Mouse (Mus musculus) Muller cell, postnatal 12 days (primary cell): ENCODE results near the gene Gm5089.
"Not testable (repeated sequence)": the region's sequence is repeated elsewhere in the genome, so short reads cannot be mapped to it uniquely, and the experiment has no call there.

ENCODE experiments used
- DNase-seq: peaks from one replicate; pipeline ENCODE4 v3.0.0-alpha.2; 2015; ENCODE audit errors: inconsistent ontology term

Gm5089 gene

GRCm38 (mm10) chr14:122463734-122464341, 12.9 kb upstream of the Gm5089 start:
- peak; percentile 90 for DNase-seq

DNA sequence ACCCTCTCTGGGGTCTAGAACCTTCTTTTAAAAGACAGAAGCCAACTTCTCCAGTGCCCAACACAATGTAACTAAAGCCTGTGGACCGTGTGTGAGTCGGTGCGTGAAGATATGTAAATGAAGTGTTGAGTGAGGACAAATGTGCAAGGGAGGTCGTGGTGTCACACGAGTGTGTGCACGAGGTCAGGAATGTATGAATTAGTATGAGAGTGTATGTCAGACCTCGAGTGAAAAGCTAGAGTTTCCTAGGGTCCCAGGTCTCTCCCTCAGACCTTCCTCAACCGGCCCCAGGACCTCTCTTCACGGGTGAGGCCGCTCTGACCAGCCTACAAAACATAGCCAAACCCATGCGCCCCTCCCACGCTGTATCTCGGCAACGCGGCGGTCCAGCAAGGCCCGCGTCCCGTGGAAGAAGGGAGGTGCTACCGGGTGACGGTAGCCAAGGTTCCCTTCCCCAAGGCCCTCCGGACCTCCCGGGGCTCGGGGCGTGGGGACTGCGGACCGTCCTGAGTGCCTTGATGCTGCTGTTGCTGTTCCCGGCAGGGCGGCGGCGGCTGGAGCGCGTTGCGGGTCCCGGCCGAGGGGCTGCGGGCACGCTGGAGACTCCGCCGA, 12.3 kb upstream of the Gm5089 start:
- DNase-seq = peak; percentile 70

- no peak for DNase-seq
These were observed 11.8 kb upstream of the Gm5089 start for GRCm38 (mm10) chr14:122462689-122463079.

DNA sequence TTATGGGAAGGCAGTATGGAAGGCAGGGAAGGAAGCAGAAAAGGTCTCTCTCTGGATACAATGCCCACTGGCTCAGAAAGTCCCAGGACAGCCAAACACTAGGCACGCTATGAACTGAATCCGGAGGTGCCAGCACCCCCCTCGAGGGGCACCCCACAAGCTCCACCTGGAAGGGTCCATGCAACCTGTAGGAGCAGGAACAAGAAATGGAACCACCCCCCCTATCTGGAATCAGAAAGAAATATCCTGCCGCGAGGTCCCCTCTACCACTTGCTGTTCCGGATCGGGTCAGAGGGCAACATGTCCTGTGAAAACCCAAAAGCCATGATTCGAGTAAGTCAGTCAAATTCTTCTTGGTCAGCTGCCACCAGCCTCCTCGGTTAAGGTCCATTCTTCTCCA, 11.1 kb upstream of the Gm5089 start:
- no peak for DNase-seq

DNA sequence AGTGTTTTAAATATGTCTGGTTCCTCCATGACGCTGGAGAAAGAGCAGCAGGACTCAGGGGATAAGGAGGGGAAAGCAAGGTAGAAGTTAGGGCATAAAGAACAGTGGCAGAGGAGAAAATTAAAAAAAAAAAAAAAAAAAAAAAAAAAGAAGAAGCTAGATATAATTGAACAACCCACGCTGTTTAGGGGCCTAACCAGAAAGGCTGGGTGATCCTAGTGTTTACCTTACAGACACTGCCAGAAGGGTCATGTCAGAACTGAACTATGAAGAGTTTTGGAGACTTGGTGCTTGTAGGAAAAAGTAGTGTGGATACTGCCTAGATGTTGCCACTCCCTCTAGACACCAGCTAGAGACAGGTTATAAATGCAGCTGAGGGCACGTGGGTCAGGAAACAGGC, 10.6 kb upstream of the Gm5089 start:
- DNase-seq = no peak

GRCm38 (mm10) chr14:122460226-122460625, 9.3 kb upstream of the Gm5089 start:
- DNase-seq = no peak

GRCm38 (mm10) chr14:122459776-122460175, 8.9 kb upstream of the Gm5089 start:
- no peak for DNase-seq

- DNase-seq = not testable (repeated sequence)
These were observed 8.4 kb upstream of the Gm5089 start for GRCm38 (mm10) chr14:122459332-122459731.

GRCm38 (mm10) chr14:122455562-122455958, 4.6 kb upstream of the Gm5089 start:
- no peak for DNase-seq

DNA sequence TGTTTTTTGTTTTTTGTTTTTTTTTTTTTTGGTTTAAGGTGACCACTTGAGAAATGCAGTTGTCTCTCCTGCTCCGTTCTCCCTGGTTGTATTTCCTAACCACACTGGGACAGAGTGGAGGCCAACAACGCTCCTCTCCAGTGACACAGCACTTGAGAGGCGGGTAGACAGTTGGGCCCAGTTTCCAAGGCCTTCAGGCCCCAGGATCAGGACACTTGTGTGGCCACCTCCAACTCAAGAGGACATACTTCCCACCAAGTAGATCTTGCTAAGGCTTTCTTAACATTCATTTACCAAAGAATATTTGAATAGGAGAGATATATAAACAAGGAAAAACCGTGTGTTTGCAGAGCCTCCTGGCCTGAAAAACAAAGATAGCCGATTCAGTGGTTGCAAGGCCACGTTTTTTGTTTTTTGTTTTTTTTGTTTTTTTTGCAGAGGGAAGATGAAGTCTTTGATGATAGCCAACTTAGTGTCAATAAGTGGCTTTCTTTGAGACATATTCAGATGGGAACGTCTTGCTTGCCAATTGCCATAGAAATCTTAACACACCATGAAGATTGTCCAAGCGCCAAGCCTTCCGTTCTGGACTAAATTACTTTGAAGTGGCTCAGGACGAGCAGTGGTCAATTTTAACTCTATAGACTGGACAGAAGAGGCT, 4.1 kb upstream of the Gm5089 start:
- no peak for DNase-seq

DNA sequence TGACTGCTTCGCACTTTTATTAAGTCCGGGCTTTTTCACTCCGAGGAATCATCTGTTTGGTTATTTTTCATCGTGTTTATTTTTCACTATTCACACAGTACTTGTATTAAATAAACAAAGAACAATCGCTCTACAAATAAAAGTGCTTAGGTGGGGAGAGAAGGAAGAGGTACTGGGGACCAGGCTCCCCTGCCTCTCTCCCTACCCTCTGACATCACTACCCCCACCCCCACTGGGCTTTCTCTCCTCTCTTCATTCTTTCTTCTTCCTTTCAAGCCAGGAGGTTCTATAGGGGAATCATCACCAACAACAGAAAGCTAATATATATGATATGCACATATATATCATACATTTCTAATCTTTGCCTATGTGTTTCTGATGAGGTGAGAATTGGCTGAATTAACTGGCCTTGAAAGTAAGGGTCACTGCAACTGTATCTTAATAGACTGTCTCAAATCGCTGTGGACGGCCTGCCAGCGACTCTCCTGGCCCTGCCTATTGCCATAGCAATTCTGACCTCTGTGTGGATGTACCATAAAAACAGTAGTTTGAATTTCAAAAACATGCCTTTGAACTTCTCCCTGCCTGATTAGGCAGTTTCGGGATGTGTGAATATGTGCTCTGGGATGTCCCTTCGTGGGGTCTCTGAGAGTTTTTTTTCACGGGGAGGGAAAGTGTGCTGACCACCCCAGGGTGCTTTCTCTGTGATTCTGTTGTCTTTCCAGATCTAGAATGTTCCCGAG, 3.3 kb upstream of the Gm5089 start:
- no peak for DNase-seq

DNA sequence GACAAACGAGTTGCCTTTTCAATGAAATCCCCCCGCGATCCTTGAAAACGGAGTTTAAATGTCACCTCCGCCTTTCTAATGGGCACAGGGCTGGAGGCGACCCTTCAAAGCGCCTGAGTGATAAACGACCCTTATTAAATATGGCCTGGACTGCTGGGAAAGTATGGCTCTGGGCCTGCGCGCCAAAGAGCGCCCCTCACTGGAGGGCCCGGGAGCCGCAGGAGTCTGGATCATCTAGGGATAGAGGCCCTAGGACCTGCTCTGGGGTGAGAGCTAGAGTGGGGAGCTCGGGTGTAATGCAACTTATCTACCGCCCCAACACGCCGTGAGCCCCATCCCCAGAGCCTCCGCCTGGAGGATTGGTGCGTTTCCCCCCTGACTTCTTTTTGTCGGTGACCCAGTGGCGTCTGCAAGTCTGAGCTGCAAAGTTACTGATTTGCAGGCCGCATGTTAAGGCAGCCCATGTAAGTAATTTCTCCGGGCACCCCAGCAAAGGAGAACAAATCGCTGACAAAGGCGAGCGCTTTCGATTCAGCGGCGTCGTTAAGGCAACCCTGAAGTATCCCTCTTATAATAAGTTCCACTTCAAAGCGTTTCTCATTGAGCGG, 2.6 kb upstream of the Gm5089 start:
- DNase-seq = no peak

GRCm38 (mm10) chr14:122452701-122453387, 1.9 kb upstream of the Gm5089 start:
- no peak for DNase-seq

DNA sequence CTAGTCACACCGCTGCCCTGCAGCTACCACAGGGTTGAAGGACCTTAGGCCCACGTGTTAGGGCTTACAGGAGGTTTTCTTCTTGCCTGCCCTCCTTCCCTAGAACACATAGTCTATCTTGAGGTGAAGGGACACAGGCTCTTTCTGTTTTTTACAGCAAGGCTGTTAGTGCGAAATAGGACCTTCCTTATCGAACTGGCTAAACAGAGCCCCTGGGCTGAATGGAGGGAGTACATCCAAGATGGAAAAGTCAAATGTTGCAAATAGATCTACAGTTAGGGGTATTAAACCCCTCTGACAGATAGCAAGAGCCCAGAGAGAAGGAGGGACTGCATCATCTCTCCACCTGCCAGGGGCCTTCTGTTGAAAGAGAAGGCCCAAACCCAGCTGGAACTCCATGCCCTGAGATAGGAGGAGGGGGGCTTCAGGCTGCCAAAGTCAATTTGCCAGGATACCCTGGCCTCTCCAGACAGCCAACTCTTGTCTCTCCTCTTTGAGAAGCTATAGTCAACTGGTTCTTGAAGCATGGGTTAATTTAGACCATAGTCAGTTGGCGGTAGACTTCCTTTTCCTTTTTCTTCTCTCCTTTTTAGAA, 733 bp upstream of the Gm5089 start:
- no peak for DNase-seq

GRCm38 (mm10) chr14:122449601-122450495, 1.1 kb downstream of the Gm5089 start:
- peak; percentile 63 for DNase-seq

DNA sequence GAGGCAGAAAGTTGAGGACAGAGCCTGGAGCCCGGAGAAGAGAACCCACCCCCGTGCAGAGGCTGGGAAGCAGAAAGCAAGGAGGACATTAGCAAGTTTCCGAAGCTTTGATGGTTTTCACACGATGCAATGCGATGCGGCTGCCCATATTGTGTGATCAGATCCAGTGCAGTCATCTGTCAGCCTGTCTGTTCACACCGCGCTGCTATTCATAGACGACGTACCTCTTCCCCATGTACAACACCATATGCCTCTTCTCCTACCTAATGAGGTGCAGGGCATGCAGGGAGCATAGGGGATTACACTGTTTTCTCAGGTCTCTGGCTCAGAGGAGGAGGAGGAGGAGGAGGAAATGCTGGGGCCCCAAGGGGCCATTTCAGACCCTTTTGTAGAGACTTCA, 14.1 kb downstream of the Gm5089 start:
- no peak for DNase-seq

GRCm38 (mm10) chr14:122434039-122434438, 16.9 kb downstream of the Gm5089 start:
- no peak for DNase-seq

DNA sequence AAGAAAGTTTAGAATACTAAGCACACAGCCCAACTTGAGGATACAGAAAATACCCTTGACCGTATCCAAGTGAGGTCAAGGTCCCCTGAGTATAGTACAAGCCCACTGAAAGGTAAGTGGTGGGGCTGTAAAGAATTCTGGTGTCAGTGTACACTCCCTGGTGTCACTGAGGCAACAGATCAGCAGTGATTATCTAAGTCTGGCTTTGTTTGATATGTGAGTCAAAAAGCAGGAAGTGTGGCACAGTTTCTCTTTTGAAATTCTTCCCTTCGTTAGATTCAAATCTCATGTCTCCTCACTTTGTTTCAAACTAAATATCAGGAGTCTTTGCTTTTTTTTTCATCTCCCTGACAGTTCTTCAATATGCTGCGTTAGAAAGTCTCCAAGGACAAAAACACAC, 18.4 kb downstream of the Gm5089 start:
- no peak for DNase-seq

- DNase-seq = no peak
These were observed 23.3 kb downstream of the Gm5089 start for GRCm38 (mm10) chr14:122427654-122428053.

DNA sequence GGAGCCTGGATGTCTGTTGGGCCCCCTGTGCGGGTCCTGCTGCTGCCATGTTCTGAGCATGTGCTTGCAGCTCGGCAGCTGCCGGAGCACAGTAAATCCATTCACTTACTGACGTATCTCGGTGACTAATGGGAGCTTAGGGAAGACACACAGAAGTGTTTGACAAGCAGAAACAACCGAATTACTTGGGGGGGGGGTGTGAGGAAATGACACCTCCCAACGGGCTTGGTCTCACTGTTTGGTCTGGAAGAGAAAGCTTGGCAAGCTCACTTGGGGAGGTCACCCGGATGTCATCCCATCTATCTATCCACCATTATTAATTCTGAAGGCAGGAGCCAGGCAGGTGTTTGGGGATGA, 23.7 kb downstream of the Gm5089 start:
- peak; percentile 49 for DNase-seq
